Mouse (Mus musculus): ENCODE results near the gene Rps11. TPM values are rescaled to one million over a fixed set of nuclear protein-coding genes. Genes with fewer than 3 reads are reported as not detected.
A peak's percentile ranks its signal among the peaks of the same experiment; 100 is the strongest.
"Not testable (repeated sequence)": the region's sequence is repeated elsewhere in the genome, so short reads cannot be mapped to it uniquely, and the experiment has no call there.

The Rps11 gene
- total RNA-seq, 2 experiments from 2014 or later: 456 to 554 TPM

DNA sequence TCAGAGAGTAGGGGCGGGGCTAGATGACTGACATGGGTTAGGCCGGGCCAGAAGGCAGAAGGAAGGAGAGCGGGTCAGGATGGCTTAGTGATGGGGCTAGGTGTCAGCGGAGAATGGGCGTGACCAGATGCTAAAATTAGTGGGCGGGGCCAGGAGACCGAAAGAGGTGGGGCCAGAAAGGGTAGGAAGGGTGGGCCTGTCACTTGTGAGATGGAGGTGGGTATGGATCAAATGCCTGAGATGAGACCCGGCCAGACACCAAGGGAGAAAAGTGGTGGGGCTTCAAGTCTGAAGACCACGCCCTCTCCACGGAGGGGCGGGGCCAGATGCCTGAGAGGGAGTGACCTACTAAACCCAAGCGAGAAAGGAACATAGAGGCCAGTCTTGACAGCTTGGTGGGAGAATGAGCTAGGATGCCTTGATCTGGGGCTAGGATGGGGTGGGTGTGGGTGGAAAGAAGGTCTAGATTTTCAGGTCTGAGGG lies 10.3 kb upstream of the Rps11 start:
- DNase-seq (ENCODE audit: low spot score in 2 of 2): no peak

DNA sequence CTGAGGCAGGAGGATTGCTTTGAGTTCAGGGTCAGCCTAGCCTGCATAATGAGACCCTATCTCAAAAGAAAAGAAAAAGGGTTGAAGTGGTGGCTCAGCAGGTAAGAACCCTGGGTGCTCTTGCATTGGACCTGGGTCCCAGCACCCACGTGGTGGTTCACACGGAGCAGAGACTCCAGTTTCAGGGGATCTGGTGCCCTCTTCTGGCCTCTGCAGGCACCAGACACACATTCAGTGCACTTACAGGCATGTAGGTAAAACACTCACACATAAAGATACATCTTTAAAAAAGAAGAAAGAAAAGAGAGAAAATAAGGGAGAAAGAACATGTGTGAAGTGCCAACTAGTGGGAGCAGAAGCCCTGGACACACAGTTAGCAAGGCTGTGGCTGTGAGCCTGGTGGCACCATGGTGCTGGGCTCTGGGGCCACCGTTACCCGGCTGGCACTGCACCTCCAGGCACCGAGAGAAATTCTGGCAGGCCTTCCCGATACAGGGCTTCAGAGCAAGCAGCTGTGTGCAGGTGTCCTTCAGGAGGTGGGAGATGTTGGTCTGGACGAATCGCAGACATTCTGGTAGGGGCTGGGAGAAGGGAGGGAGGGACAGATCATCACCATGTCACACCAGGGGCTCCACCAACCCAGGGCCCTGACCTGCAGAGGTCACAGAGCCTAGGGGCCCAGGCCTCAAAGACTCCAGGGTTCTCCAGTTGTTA lies 9.4 kb upstream of the Rps11 start:
- DNase-seq (ENCODE audit: low spot score in 2 of 2): no peak

DNA sequence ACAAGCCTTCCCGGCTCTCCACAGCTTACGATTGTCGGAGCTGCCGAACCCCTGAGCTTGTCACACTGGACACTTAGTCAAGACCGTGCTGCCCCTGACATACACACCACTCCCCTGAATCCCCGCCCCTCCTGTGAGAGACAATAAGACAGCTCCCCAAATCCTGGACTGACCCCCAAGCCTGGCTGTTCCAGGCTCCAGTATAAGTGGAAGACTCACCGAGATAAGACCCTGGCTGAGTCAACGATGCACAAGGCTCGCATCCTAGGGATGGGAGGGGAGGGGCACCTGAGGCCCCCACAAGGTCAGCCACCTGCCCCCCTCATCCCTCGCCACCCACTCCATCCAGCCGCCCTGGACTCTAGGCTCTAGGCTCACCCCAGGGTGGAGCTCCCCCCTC lies 7.6 kb upstream of the Rps11 start:
- DNase-seq (ENCODE audit: low spot score in 2 of 2): no peak

DNA sequence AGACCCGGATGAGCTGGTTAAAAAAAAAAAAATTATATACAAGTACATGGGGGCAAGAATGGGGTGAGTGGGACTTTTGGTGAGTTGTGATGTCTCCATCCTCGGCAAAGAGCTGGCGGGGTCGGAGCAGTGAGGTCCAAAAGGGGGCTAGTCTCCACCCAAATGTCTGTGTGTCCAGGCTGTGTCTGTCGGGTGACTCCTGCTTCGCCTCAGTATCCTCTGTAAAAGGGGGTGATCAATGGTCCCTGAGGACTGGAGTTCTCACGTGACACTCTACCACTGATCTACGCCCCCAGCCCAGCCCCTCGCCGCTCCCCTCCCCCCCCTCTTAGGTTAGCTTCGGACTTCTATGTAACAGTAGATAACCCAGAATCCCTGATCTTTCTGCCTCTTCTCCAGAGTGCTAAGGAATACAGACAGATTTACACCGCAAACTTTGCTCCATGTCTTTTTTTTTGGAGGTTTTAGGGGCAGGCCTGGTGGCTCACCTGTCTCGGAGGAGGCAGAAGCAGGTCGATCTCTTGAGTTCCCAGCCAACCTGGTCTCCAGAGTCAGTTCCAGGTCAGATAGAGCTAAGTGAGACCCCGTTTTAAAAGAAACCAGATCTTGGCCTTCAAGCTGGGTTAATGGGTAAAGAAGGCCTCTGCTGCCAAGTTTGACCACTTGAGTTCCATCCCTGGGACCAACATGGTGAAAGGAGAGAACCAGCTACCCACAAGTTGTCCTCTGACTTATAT lies 5.7 kb upstream of the Rps11 start:
- DNase-seq (ENCODE audit: low spot score in 2 of 2): no peak

DNA sequence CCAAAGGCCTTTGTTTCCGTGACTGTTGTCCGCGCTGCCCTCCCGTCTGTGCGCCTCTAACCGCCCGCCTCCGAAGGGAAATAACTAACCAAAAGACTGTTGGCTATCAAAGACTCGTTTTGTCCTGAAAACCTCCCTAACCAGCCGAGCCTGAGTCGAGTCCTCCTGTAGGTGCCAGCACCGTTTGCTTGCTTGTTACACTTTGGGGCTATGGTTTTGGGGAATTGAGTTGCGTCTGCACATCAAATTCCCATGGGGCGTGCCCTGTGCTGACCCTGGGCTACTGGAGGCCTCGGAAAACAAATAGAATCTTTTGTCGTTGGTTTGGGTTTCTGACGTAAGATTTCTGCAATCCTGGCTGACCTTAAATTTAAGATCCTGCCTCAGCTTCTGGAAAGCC lies 5.1 kb upstream of the Rps11 start:
- DNase-seq (ENCODE audit: low spot score in 2 of 2): no peak

DNA sequence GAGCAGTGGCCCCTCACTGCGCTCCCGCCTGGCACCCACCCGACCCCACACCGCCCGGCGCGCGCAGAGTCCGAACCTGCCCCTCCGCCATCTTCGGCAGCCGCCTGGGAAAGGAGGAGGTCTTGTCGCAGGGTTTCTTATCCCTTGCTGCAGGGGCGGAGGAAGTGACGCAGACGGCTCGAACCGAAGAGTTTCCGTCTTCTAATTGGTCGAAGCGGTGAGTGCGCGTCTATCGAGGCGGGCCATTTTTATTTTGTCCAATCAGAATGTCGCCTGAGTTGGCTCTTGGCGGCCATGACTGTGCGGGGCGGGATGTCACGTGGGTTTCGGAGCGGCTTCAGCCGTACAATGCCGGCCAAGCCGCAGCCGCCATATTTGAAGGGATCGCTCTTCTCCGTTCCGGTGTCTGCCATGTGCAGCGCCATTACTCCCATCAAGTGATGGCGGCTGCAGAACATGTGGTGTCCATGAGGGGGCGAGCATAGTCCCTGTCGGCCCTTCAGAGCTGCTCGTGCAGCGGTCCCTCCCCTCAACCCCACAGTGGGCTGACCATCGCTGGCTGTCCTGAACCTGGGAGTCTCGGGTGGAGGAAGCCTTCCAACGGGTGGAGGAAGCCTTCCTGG lies 4.5 kb upstream of the Rps11 start, which contains the start of gene Rpl13a:
Rpl13a (minus strand) TSS at position 138 of the 623 bp plus-strand sequence.
- peak; percentile 98 for DNase-seq (ENCODE audit: low spot score in 2 of 2)

DNA sequence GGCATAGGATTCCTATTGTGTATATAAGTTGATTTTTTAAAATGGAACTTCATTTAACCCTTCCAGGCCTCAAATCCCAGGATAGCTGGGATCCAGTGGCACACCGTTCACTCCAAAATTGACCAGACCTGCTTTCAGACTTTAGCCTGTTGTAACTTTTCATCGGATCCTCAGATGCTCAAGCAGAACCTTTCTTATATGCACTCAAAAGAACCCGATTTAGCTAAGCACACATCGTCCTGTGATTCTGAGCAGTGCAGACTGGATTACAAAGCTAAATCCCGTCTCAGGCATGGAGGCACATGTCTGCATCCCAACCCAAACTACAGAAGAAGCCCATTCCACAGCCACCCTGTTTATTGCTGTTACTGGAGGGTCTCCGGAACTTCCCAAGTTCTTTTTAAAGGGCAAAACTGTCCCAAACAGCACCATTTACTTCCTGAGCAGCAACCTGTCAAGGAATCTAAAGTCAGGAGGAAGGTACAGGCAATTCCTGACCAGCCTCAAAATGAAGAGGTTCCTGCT lies 3.5 kb upstream of the Rps11 start:
- DNase-seq (ENCODE audit: low spot score in 2 of 2): no peak

DNA sequence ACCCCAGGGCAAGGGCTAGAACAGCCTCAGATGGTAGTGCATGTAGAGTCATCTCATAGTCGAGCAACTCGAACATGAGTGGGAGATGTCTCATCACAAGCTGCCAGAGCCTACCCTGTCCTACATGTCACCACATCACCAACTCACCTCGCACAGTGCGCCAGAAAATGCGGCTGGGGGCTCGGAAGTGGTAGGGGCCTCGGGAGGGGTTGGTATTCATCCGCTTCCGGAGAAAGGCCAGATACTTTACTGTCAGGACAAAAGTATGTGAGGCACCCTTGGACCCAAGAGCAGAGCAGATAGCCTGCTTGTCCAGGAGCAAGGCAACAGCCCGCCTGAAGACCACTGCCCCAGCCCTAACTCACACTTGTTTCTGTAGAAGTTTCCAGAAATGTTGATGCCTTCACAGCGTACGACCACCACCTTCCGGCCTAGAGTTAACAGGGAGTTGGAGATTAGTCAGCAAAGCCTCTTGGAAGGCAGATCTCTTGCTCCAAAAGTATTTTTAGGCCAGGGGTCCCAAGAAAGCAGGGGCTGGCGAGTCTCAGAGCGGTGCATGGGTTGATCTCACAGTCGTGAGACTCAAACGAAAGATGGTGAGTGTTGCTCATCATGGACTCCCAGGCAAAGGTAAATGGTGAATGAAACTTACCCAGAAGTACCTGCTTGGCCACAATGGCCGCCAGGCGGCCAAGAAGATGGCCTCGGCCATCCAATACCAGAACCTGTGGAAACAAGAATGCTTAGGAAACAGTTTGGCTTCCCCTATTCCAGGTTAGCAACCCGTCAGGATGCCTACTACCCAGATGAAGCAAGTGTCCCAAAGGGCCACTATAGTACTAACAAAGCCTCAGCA lies 2.8 kb upstream of the Rps11 start:
- no peak for DNase-seq (ENCODE audit: low spot score in 2 of 2)

DNA sequence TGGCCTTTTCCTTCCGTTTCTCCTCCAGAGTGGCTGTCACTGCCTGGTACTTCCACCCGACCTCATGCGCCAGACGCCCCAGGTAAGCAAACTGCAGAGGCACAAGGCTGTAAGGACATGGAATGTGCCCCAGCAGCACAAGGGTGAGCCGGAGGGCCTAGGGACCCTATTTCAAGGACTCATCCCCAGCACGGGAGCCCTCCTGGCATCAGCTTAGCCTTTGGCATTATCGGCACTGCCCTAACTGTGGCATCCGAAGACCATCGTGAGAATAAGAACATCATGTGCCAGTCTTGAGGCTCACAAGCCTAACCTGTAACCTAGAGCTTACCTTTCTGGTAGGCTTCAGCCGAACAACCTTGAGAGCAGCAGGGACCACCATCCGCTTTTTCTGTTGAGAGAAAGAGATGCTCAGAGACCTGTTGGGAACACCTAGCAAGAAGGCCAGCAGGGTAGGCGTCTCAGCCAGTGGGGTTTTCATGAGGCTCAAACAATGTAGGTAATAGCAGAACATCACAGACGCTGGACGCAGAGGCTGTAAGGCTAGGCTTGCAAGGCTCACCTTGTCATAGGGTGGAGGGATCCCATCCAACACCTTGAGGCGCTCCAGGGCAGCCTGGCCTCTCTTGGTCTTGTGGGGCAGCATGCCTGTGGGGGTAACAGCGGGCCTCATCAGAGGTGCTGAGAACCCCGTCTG lies 2.1 kb upstream of the Rps11 start:
- DNase-seq (ENCODE audit: low spot score in 2 of 2): no peak

DNA sequence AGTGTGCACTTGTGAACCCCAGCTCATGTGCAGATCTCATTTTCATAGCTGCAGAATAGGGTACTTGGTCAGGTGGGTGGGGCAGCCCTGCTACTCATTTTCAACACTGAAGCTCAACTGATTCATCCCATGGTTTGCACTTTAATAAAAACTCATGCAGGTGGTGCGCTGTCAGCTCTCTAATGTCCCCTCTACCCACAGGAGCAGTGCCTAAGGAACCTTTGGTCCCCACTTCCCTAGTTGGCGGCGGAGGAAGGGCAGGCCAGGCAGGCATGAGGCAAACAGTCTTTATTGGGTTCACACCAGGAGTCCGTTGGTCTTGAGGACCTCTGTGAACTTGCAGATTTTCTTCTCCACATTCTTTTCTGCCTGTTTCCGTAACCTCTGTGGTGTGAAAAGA lies 1.4 kb upstream of the Rps11 start:
- not testable (repeated sequence) for DNase-seq (ENCODE audit: low spot score in 2 of 2)

DNA sequence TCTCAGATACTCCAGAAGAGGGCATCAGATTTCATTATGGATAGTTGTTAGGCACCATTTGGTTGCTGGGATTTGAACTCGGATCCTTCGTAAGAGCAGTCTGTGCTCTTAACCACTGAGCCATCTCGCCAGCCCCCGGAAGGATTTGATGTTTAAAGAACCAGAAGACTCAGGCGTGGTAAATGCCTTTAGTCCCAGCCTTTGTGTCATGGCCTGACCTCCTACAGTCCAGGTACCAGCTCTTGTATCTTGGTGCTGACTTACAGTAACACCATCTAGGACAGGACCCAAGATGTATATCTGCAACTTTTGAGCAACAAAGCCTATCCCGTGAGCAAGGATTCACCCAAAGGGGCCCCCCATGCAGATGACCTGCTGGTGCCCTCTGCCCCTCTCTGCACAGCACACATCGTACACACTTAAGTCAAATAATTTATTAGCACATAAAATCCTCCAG lies 933 bp upstream of the Rps11 start:
- DNase-seq (ENCODE audit: low spot score in 2 of 2): no peak

DNA sequence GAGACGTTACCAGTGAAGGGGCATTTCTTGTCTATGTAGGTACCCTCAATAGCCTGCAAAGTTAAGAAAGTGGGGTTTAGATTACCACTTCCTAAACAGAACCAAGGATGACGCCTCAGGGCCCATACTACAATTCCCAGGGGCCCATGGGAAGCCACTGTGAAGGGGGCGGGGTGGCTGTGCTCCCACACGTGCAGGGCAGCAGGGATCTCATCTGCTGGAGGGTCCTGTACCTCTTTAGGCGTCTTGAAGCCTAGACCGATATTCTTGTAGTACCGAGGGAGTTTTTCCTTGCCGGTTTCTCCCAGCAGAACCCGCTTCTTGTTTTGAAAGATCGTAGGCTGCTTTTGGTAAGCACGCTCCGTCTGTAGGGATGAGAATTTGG lies 1.1 kb downstream of the Rps11 start:
- DNase-seq (ENCODE audit: low spot score in 2 of 2): no peak

DNA sequence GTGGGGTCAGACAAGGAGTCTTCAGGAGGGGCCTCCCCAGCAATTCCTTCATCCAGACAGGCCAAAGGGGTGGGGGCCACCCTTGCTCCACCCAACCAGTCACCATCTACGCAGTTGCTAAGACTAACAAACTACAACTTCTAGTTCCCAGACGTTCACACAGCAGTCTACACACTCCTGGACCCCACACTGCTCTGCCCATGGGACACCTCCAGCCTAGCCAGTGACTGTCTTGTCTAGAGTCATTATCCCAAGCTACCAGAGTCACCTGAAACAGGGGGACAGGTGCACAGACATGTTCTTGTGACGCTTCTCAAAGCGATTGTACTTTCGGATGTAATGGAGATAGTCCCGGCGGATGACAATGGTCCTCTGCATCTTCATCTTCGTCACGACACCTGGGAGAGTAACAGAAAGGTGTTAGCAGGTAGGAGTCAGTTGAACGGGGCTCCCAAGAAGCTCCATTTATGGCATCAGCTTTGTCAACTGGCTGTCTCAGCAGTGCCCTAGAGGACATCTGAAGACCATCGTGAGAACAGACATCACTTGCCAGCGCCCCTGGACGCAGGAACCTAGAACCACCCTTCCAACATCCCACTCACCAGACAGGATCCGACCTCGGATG lies 1.6 kb downstream of the Rps11 start:
- DNase-seq (ENCODE audit: low spot score in 2 of 2): no peak

DNA sequence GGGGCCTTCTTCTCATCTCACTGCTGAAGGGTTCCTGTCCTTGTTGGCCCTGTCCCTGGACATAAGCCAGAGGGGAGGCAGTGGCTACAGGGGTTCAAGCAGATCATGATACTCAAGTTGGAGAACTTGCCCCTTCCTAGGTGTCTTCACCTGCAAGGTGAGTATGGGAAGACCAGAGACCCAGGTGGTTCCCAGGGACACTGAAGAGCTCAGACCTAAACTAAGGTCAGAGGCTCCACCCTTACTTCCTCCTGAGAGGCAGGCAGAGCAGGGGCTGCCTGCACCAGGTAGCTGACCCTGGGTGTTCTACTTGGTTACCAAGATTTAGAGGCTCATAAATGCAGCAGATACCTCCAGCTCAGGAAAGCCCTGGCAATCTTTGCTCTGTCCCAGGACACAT lies 2.3 kb downstream of the Rps11 start:
- no peak for DNase-seq (ENCODE audit: low spot score in 2 of 2)

DNA sequence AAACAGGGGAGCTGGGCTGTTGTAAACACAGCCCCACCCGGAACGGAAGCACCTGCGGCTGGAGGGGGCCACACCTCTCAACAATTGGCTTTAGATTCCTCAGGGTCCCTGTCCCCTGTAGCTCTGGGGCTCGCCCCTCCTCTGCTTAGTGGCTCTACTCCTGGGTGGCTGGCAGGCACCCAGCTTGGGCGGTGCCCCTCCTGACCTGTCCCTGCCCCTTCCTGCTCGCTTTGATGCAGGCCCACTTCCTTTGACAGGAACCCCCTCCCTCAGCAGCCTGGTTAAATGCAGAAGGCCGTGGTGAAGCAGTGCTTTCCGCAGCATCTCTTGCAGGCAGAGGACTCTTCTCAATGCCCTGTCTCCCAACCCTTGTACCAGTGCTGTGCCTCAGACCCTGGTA lies 2.8 kb downstream of the Rps11 start:
- no peak for DNase-seq (ENCODE audit: low spot score in 2 of 2)

DNA sequence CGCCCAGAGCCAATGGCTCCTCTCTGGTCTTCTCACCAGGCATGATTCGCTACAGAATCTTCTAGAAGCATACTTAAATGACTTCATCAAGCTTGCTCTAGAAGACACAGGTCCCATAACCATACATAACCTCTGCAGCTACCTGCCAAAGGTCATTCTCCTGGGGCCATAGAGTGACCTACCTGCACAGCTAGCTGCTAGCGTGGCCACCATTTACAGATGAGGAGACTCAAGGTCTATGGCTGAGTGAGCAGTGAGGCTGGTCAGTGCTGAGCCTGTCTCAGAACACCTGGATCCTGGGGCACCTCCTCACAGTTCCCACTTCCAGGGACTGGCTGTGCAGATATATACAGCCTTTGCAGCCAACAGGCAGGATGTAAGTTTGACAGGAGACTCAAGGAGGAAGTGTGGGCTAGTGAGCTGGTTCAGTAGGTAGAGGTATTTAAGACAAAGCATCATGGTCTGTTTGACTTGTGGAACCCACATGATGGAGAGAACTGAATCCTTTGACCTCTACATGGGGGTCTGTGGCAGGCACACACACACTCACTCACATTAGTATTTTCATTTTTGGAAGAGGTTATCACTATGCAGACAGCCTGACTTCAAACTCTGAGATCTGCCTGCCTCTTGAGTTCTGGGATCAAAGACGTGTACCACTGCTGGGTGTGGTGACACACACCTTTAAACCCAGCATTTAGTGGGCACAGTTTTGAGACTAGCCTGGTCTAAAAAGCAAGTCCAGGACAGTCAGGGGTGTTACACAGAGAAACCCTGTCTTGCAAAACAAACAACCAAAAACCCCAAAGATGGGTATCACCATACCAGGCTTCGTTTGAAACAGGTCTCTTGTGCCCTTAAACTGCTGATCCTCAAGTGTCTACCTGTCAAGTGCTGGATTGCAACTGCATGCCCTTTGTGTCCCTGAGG lies 4.2 kb downstream of the Rps11 start:
- no peak for DNase-seq (ENCODE audit: low spot score in 2 of 2)

DNA sequence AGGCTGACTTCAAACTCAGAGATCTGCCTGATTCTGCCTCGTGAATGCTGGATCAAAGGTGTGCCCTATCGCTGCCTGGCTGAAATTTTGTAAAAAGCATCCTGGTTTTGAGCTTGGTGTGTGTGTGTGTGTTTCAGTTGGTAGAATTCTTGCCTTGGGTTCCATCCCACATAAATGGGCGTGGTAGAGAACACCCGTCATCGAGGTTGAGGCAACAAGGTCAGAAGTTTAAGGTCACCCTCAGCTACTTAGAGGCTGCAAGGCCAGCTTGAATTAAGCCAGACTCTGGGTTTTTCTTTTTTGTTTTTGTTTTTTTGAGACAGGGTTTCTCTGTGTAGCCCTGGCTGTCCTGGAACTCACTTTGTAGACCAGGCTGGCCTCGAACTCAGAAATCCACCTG lies 5.9 kb downstream of the Rps11 start:
- DNase-seq (ENCODE audit: low spot score in 2 of 2): no peak

DNA sequence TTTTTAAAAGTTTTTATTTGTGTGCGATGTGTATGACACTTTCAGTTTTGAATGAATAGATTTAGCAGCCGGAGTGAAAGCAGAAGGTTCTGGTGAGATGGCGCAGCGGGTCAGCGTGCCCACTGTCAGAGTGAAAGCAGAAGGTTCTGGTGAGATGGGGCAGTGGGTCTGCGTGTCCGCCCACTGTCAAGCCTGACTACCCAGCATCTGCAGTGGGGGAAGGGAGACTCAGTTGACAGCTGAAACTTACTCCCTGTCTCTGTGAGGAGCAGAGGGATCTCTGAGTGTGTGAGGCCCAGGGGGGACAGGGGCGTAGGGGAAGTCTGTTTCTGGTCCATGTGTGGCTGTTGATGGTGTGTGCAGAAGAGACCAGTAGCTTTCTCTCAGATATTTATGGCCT lies 6.7 kb downstream of the Rps11 start:
- DNase-seq (ENCODE audit: low spot score in 2 of 2): no peak

DNA sequence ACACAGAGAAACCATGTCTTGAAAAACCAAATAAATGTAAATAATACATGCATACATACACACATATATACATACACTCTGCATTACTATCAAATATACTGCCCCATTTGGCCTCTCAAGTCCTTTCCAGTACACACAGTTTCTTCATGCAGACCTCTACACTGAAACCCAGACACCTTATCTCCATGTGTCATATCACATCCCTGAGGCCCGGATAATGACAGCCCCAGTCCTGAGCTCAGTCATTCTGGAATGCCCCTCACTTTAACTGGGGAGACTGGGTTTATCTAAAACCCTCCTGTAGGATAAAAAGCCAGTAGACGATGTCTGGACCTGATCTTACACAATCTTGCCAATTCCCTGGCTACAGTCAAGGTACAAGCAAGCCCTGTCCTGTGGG lies 10.8 kb downstream of the Rps11 start:
- no peak for DNase-seq (ENCODE audit: low spot score in 2 of 2)
